In the genomic region with DNA sequence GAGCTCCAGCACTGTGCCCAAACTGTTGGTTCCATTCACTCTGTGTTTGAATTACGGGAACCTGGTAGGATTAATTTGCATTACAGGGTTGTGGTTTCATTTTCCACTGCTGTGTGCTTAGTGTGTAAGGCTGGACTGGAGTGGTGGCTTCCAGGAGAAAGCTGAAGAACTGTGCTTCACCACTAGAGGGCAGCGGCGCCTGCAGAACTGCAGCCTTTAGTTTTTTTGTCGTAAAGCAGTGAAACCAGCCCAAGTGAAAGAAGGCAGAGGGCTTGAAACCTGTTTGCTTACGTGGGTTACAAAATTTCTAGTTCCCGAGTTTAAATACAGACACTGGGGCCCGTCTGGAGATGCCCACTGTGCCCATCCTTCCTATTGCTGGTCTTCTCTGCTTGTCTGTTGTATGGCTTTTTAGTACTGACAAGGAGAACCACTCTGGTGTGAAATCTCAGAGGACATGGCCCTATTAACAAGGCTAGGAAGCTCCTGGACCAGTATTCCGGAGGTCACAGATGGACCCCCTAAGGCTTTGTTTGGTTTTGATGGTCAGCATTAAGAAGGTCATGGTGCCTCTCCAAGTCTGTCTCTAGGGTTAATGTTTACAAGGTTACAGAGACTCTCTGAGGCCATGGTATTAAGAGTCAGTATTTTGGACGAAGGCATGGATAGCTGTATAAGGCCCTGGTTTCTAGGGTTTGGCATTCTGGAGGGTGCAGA, we compare ENCODE assay signal across 8 mouse cellular contexts. TPM values are rescaled to one million over a fixed set of nuclear protein-coding genes. Genes with fewer than 3 reads are reported as not detected.
DNase-seq lines count a peak whose midpoint lies in the region; ATAC-seq and TF ChIP-seq lines count a peak whose summit lies in the region.

No protein-coding gene starts in this region.

- H3K4me3 ChIP-seq in heart, embryonic 11.5 days (ENCODE audit: low read depth, low read length): no peak overlapping the region
- H3K4me3 ChIP-seq in bone marrow macrophage, adult 2 months (ENCODE audit: insufficient read depth, low read length): no peak overlapping the region
- H3K4me3 ChIP-seq in hindbrain, postnatal 0 days (ENCODE audit: low read length): no peak overlapping the region

- no peak for ATAC-seq in heart, embryonic 11.5 days (replicated peaks; ENCODE audit: insufficient number of reproducible peaks, low FRiP score, low TSS enrichment)
- ATAC-seq in hindbrain, postnatal 0 days: peak; percentile 49; the same call in 1 of the 2 replicates

- peak; percentile 87 for TF ChIP-seq CTCF in bone marrow macrophage, adult 2 months (IDR thresholded peaks at IDR 0.05; ENCODE audit: low read depth, low read length)
- TF ChIP-seq CTCF in hindbrain, postnatal 0 days (IDR thresholded peaks at IDR 0.05; ENCODE audit: low read depth): peak; percentile 96

- no peak overlapping the region for H3K4me2 ChIP-seq in heart, embryonic 11.5 days
- H3K4me2 ChIP-seq in hindbrain, postnatal 0 days (ENCODE audit: low read depth, low read length): no peak overlapping the region

- H3K9ac ChIP-seq in heart, embryonic 11.5 days (ENCODE audit: low read depth, low read length): no peak overlapping the region
- H3K9ac ChIP-seq in hindbrain, postnatal 0 days (replicated peaks; ENCODE audit: low read length): no peak overlapping the region

- H3K4me1 ChIP-seq in heart, embryonic 11.5 days (ENCODE audit: control insufficient read depth, insufficient read depth, low read length): no peaks in the 10 kb centered on the region
- peaks cover 25% of the 10 kb centered on the region for H3K4me1 ChIP-seq in bone marrow macrophage, adult 2 months (ENCODE audit: control insufficient read depth, insufficient read depth, low read length)
- H3K4me1 ChIP-seq in hindbrain, postnatal 0 days (ENCODE audit: insufficient read depth, low read length): no peaks in the 10 kb centered on the region

- 40% methylated on average over 9 of the region's 9 CpGs for WGBS in heart, embryonic 11.5 days (ENCODE audit: insufficient replicate concordance)
- 27% methylated on average over 9 of the region's 9 CpGs for WGBS in hindbrain, postnatal 0 days

- TF ChIP-seq POLR2A in bone marrow macrophage, adult 2 months (IDR thresholded peaks at IDR 0.05; ENCODE audit: borderline replicate concordance, low read depth, low read length): no peak

- no peaks in the 10 kb centered on the region for H3K9me3 ChIP-seq in heart, embryonic 11.5 days (replicated peaks; ENCODE audit: control insufficient read depth, low read length)
- no peaks in the 10 kb centered on the region for H3K9me3 ChIP-seq in hindbrain, postnatal 0 days (ENCODE audit: low read length)

- peak; percentile 57 to 82 for DNase-seq in heart, adult 18-20 months
- peak; percentile 55 for DNase-seq in fibroblast of lung, adult 2 months (ENCODE audit: low read depth)
- DNase-seq in hindbrain, postnatal 0 days (ENCODE audit: low spot score): peak; percentile 89
- peak; percentile 64 to 78 for DNase-seq in left cerebral cortex, adult 18-20 months (ENCODE audit: low spot score in 2 of 2)
- peak; percentile 70 for DNase-seq in mesoderm, embryonic 11.5 days (ENCODE audit: low read depth, low spot score)
- peak; percentile 54 to 74 for DNase-seq in spleen, postnatal 14 days (ENCODE audit: low spot score in 2 of 2)

- H3K27me3 ChIP-seq in heart, embryonic 11.5 days (ENCODE audit: control insufficient read depth, insufficient read depth, low read length): no peaks in the 10 kb centered on the region
- no peaks in the 10 kb centered on the region for H3K27me3 ChIP-seq in hindbrain, postnatal 0 days (ENCODE audit: insufficient read depth, low read length)

- H3K36me3 ChIP-seq in heart, embryonic 11.5 days (ENCODE audit: control insufficient read depth, insufficient read depth, low read length): no peaks in the 10 kb centered on the region; the same call in 1 of the 2 replicates
- H3K36me3 ChIP-seq in hindbrain, postnatal 0 days (ENCODE audit: insufficient read depth, low read length): peaks cover 4% of the 10 kb centered on the region; the same call in 1 of the 2 replicates

- no peak overlapping the region for H3K27ac ChIP-seq in heart, embryonic 11.5 days (ENCODE audit: low read depth, low read length)
- no peak overlapping the region for H3K27ac ChIP-seq in bone marrow macrophage, adult 2 months (ENCODE audit: insufficient read depth, low read depth, low read length)
- no peak overlapping the region for H3K27ac ChIP-seq in hindbrain, postnatal 0 days

RNA-seq across cellular contexts. Expression of a gene that starts 24.1 kb away (rescaled TPM):
- total RNA-seq in heart, adult 18-20 months (2021): 10 to 100 TPM; 12.0 to 12.7 TPM
- polyA plus RNA-seq in heart, embryonic 11.5 days (2014; fragmentation: Nextera tagmentation; extraction: Ambion mirVana): 16.5 and 22.3 TPM in 2 replicates
- polyA plus RNA-seq in bone marrow macrophage, adult 2 months (2012; ENCODE audit: insufficient read depth, insufficient read length, missing spikeins): 25.2 and 27.4 TPM in 2 replicates
- 102 and 110 TPM in 2 replicates for total RNA-seq in hindbrain, postnatal 0 days (2014; rRNA removed)
- polyA plus RNA-seq in hindbrain, postnatal 0 days (2015; fragmentation: Nextera tagmentation; extraction: Ambion mirVana): 55.6 and 57.1 TPM in 2 replicates
- total RNA-seq in left cerebral cortex, adult 18-20 months (2021): 10 to 100 TPM; 36.4 to 36.6 TPM

RNA-seq across cellular contexts. Expression of a gene that starts 41.1 kb away (rescaled TPM):
- 10 to 100 TPM; 27.8 to 33.3 TPM for total RNA-seq in heart, adult 18-20 months (2021)
- 4.5 and 6.2 TPM in 2 replicates for polyA plus RNA-seq in heart, embryonic 11.5 days (2014; fragmentation: Nextera tagmentation; extraction: Ambion mirVana)
- polyA plus RNA-seq in bone marrow macrophage, adult 2 months (2012; ENCODE audit: insufficient read depth, insufficient read length, missing spikeins): 0.46 and 0.73 TPM in 2 replicates
- total RNA-seq in hindbrain, postnatal 0 days (2014; rRNA removed): 4.5 and 13.4 TPM in 2 replicates
- polyA plus RNA-seq in hindbrain, postnatal 0 days (2015; fragmentation: Nextera tagmentation; extraction: Ambion mirVana): 5.4 and 6.0 TPM in 2 replicates
- total RNA-seq in left cerebral cortex, adult 18-20 months (2021): 10 to 100 TPM; 58.5 to 60.4 TPM

RNA-seq across cellular contexts. Expression of a gene that starts 43.3 kb away (rescaled TPM):
- under 1 TPM in 1 of 2 experiments, not detected in 1; 0.13 TPM for total RNA-seq in heart, adult 18-20 months (2021)
- 0.19 TPM in 1 of 2 replicates, not detected in the other for polyA plus RNA-seq in heart, embryonic 11.5 days (2014; fragmentation: Nextera tagmentation; extraction: Ambion mirVana)
- not detected in 2 replicates for polyA plus RNA-seq in bone marrow macrophage, adult 2 months (2012; ENCODE audit: insufficient read depth, insufficient read length, missing spikeins)
- 0.05 TPM in 1 of 2 replicates, not detected in the other for total RNA-seq in hindbrain, postnatal 0 days (2014; rRNA removed)
- 0.18 and 0.21 TPM in 2 replicates for polyA plus RNA-seq in hindbrain, postnatal 0 days (2015; fragmentation: Nextera tagmentation; extraction: Ambion mirVana)
- total RNA-seq in left cerebral cortex, adult 18-20 months (2021): not detected

RNA-seq across cellular contexts. Expression of a gene that starts 54.7 kb away (rescaled TPM):
- total RNA-seq in heart, adult 18-20 months (2021): 1 to 10 TPM; 6.0 to 6.9 TPM
- 4.1 and 4.8 TPM in 2 replicates for polyA plus RNA-seq in heart, embryonic 11.5 days (2014; fragmentation: Nextera tagmentation; extraction: Ambion mirVana)
- 9.2 and 10.4 TPM in 2 replicates for polyA plus RNA-seq in bone marrow macrophage, adult 2 months (2012; ENCODE audit: insufficient read depth, insufficient read length, missing spikeins)
- total RNA-seq in hindbrain, postnatal 0 days (2014; rRNA removed): 21.4 and 25.2 TPM in 2 replicates
- 8.4 and 8.6 TPM in 2 replicates for polyA plus RNA-seq in hindbrain, postnatal 0 days (2015; fragmentation: Nextera tagmentation; extraction: Ambion mirVana)
- 10 to 100 TPM; 49.2 to 53.6 TPM for total RNA-seq in left cerebral cortex, adult 18-20 months (2021)
